Mouse (Mus musculus) frontal cortex, adult 2 months (tissue): ENCODE results near the gene Galntl6. TPM values are rescaled to one million over a fixed set of nuclear protein-coding genes. Genes with fewer than 3 reads are reported as not detected.
A peak's percentile ranks its signal among the peaks of the same experiment; 100 is the strongest.
"Not testable (repeated sequence)": the region's sequence is repeated elsewhere in the genome, so short reads cannot be mapped to it uniquely, and the experiment has no call there.

Experiments
- DNase-seq, 2 experiments: peaks; one replicate each; pipeline ENCODE4 v3.0.0; 2022; ENCODE audit warnings: low spot score in 1 of 2; ENCODE audit errors: extremely low spot score in 1 of 2
- polyA plus RNA-seq: library from polyadenylated mRNA; depleted of rRNA; stranded (reverse); fragments of >200 nt; gene quantifications from 2 replicates; pipeline ENCODE4 v1.2.3, GENCODE M21; 2012

The Galntl6 gene
- polyA plus RNA-seq, 1 experiment = 16.0 TPM

GRCm38 (mm10) chr8:58655631-58656030, 256.8 kb downstream of the Galntl6 start:
- peak; percentile 17 to 59 for DNase-seq

DNA sequence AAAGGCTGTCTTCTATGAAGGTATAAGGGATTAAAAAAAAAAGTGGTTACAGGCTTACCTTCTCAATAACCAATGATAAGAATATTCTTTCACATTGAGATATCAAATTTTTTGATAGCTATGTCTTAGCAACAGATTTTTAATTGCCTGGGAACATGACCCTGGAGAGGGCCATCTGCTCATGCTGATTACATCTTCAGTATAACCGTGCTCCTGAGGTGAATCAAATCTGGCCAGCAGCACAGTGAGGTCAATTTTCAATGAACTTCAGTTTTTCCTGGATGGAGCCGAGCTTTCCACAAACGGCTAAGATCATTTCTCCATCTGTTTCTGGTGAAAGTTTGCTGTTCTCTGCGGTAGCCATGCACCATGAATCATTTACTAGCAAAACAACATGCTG, 306.0 kb downstream of the Galntl6 start:
- DNase-seq = no peak

DNA sequence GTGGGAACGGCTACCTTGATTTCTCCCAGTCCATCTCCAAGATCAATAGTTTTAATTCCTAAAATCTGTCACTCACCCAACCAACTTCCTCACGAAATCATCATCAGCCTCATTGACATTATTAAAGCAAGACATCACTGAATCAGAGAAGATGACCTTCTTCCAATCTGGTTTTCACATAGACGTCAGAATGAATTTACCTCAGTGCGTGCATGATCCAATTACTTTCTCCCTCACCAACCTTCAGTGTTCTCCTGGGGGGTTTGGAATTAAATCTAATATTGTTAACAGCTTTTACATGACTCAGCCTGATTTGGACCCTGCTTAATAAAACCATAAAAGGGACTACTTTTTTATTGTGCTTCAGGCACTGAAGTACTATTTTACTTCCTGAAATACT, 307.7 kb downstream of the Galntl6 start:
- no peak for DNase-seq

GRCm38 (mm10) chr8:58597834-58598233, 314.6 kb downstream of the Galntl6 start:
- peak in 1 of 2 experiments; percentile 6 for DNase-seq

- no peak for DNase-seq
Observed at GRCm38 (mm10) chr8:58575346-58575745, 337.1 kb downstream of the Galntl6 start.

DNA sequence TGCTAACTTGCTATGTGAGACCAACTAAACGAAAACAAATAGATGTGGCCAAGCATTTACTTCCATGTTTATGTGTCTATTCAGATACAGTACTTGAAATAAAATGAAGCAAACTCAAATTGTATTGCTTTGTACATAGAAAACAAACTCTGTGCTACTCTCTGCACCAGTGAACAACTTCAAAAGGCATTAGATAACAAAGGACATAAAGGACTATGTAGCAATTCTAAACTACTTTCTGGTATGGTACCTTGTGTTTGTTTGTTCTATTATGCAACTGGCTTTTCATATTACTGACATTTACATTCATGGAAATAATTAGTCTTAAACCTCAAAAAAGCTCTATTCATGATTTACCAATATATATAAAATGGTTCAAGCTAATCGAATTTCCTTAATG, 344.4 kb downstream of the Galntl6 start:
- no peak for DNase-seq

DNA sequence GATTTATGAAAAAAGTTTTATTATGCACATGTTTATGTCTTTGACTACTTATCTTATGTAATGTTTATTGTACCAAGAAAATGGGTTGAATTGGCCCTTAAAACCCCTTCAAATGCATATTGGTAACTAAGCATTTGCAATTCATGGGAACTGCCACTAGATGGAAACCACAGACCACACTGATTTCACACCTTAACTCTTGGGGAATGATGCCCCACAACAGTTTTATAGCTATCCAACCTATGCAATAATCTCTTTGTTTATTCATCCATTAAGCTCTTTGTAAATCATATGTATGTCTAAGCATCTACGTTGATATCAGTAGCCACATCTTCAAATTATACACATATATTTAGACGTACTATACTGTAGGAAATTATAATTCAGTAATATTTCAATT, 346.3 kb downstream of the Galntl6 start:
- DNase-seq = peak; percentile 3 to 71

- DNase-seq = no peak
Observed at GRCm38 (mm10) chr8:58535781-58536180, 376.7 kb downstream of the Galntl6 start.

GRCm38 (mm10) chr8:58534631-58535030, 377.8 kb downstream of the Galntl6 start:
- no peak for DNase-seq

GRCm38 (mm10) chr8:58523443-58523842, 389.0 kb downstream of the Galntl6 start:
- DNase-seq = no peak

DNA sequence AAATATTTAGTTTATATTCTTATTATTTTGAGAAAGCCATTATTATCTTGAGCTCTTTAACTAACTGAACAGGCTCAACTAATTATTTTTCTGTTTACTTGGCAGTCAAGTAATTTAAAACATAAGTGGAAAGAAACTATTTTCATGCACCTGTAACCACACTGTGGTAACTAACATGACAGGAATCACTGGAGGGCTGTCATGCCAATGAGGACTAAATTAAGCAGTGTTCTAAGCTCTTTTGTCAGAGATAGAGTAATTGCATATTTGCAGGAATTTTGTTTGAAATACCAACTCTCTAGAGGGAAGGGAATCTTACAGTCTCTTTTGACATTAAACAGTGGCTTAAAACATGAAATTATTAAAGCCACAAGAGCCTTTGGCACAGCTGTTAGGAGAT, 390.5 kb downstream of the Galntl6 start:
- no peak for DNase-seq

DNA sequence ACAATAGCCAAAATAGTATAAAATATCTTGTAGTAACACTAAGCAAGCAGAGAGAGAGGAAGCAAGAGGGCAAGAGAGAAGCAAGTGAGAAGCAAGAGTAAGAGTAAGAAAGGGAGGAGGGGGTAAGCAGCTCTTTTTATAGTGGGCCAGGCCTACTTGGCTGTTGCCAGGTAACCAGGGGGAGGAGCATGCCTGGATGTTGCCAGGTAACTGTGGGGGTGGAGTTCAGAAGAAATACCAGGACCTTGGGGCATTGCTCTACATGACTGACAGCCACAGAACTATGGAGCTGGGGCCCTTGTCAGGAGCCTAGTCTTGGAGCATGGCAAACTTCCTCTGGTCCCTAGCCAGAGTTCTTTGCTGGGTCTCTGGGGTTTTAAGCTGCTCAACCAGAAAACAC, 401.9 kb downstream of the Galntl6 start:
- no peak for DNase-seq

GRCm38 (mm10) chr8:58509051-58509450, 403.4 kb downstream of the Galntl6 start:
- no peak for DNase-seq

DNA sequence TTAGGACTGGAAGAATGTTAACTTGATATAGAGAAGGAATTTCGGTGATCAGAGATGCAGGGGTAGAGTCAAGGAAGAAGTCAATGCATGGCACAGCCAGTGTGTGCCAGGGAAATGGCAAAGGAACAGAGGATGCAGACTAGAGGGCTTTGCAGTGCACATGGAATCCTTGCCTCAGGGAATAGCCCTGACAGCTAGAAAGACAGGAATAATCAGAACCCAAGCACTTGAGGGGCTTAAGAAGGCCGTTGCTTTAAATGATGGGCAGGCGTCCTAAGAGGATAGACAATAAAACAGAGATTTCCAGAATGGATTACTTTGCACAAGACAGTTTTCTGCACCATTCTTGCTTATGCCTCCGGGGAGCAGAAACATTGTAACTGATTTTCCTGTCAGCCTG, 425.3 kb downstream of the Galntl6 start:
- no peak for DNase-seq

GRCm38 (mm10) chr8:58463342-58463741, 449.1 kb downstream of the Galntl6 start:
- DNase-seq = not testable (repeated sequence)

GRCm38 (mm10) chr8:58442696-58443095, 469.7 kb downstream of the Galntl6 start:
- DNase-seq = no peak

DNA sequence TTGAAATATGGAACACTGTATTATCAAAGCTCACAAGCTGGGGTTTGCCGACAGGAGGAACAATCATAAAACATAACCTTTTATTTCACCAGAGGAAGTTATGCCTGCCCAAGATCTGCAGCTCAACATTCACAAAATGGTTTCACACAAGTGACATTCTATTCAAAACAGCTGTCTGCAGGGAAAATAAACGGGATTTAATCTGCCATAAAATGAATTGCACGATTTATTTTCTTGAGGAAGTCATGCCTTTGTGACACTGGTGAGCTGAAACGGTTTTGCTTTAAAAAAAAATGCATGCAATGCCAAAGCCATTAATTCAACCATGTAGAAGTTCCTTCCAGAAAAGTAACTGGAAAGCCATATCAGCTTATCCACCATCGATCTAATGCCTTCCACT, 494.0 kb downstream of the Galntl6 start:
- DNase-seq = no peak

- no peak for DNase-seq
Observed at GRCm38 (mm10) chr8:58417551-58417950, 494.9 kb downstream of the Galntl6 start.

GRCm38 (mm10) chr8:58396500-58396899, 515.9 kb downstream of the Galntl6 start:
- DNase-seq = no peak

DNA sequence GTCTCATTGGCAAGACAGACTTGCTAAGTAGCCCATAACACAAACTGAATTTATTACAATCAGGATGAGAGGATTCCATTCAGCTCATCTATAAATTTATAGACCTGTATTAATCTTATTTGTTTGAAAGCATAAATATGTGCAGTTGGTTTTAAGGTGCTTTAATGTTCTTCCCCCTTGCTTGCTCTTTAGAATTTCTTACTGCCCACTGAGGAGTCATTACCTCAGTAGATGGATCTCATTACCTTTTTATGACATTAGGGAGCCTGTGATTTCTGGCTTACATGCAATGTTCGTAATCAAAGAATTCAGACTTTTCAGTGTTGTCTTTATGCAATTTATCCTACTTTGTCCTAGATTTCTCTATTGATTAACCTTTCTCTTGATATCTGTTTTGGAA, 516.6 kb downstream of the Galntl6 start:
- DNase-seq = no peak

- peak in 1 of 2 experiments; percentile 12 for DNase-seq
Observed at GRCm38 (mm10) chr8:58372389-58372788, 540.1 kb downstream of the Galntl6 start.

DNA sequence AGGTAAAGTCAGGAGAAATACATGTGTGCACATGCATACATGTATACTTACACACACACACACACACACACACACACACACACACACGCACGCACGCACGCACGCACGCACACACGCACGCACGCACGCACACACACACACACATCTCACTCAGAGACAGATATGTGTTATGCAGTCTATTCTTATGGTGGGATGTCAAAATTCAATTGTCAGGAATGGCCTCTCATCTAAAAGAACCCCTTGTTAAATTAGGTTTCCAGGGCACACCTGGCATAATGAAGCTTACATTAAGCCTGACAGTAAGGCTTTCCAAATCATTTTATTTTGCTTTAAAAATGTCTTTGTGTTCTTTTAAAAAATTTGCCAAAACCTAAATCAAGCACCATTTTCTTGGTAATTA, 540.5 kb downstream of the Galntl6 start:
- DNase-seq = no peak

GRCm38 (mm10) chr8:58331151-58331550, 581.3 kb downstream of the Galntl6 start:
- DNase-seq = peak; percentile 40 to 60
